In genomic region chr9:103013366-103013765, GRCm38 (mm10) we compare ENCODE assay signal across 9 mouse cellular contexts. TPM values are rescaled to one million over a fixed set of nuclear protein-coding genes. Genes with fewer than 3 reads are reported as not detected.
DNase-seq lines count a peak whose midpoint lies in the region; ATAC-seq and TF ChIP-seq lines count a peak whose summit lies in the region.
"Had no signal": no experiment of that assay in that cellular context is flagged by ENCODE, and none has a peak within 500 bp of the region (broad histone marks: within the 10 kb centered on the region; RNA-seq: fewer than 3 reads in every experiment).

No protein-coding gene starts in this region.

- no peak for TF ChIP-seq POLR2A in brain, embryonic 14.5 days (IDR thresholded peaks at IDR 0.05; ENCODE audit: borderline replicate concordance, extremely low read depth, insufficient read depth, insufficient read length, poor library complexity, severe bottlenecking)

- peaks cover 4% of the 10 kb centered on the region; the same call in 1 of the 2 replicates for H3K4me1 ChIP-seq in intestine, embryonic 14.5 days (replicated peaks; ENCODE audit: control insufficient read depth, insufficient read depth, low read length)
- no peaks in the 10 kb centered on the region; the same call in 1 of the 2 replicates for H3K4me1 ChIP-seq in intestine, embryonic 16.5 days (ENCODE audit: control insufficient read depth, insufficient read depth, low read length)
- no peaks in the 10 kb centered on the region for H3K4me1 ChIP-seq in ES-E14 (ENCODE audit: control insufficient read depth in 2 of 2, insufficient read depth in 2 of 2, low read length in 2 of 2, poor library complexity in 1 of 2)
- H3K4me1 ChIP-seq in neural tube, embryonic 11.5 days (ENCODE audit: control insufficient read depth, insufficient read depth, low read length), result peaks cover 3% of the 10 kb centered on the region; the same call in 1 of the 2 replicates

- in situ Hi-C loops in ES-E14 (cut with MboI; ENCODE audit: low sequenced_read_pairs in 2 of 2, unreplicated experiment in 2 of 2), result no loop called here

- peak; percentile 82 for DNase-seq in intestine, embryonic 14.5 days (ENCODE audit: low spot score)
- peak; percentile 66 for DNase-seq in ES-E14 (ENCODE audit: low read depth, low spot score)
- peak; percentile 58 for DNase-seq in brain, embryonic 14.5 days (ENCODE audit: low read depth)
- DNase-seq in frontal cortex, postnatal 36 days (ENCODE audit: low spot score in 2 of 2), result peak; percentile 21 to 46
- peak; percentile 11 to 18 for DNase-seq in left cerebral cortex, adult 8-10 months (ENCODE audit: low spot score in 2 of 2)
- DNase-seq in neural tube, embryonic 11.5 days (ENCODE audit: low spot score), result peak; percentile 65

- H3K4me3 ChIP-seq in intestine, embryonic 14.5 days (ENCODE audit: low read depth, low read length), result no peak overlapping the region
- H3K4me3 ChIP-seq in intestine, embryonic 16.5 days (ENCODE audit: low read length), result no peak overlapping the region
- no peak overlapping the region for H3K4me3 ChIP-seq in ES-E14 (ENCODE audit: insufficient read depth in 1 of 2, low read depth in 1 of 2, low read length in 2 of 2, poor library complexity in 1 of 2, severe bottlenecking in 1 of 2)
- H3K4me3 ChIP-seq in neural tube, embryonic 11.5 days (ENCODE audit: low read depth, low read length), result no peak overlapping the region
- H3K4me3 ChIP-seq: embryonic facial prominence, embryonic 12.5 days had no signal

- no peak overlapping the region for H3K27ac ChIP-seq in intestine, embryonic 14.5 days (ENCODE audit: low read depth)
- H3K27ac ChIP-seq in intestine, embryonic 16.5 days (ENCODE audit: low read length), result no peak overlapping the region
- H3K27ac ChIP-seq in ES-E14 (ENCODE audit: insufficient read depth, low read depth, low read length, poor library complexity, severe bottlenecking), result no peak overlapping the region
- H3K27ac ChIP-seq in neural tube, embryonic 11.5 days (ENCODE audit: low read depth, low read length), result no peak overlapping the region
- H3K27ac ChIP-seq: embryonic facial prominence, embryonic 12.5 days had no signal

- H3K27me3 ChIP-seq in intestine, embryonic 14.5 days (replicated peaks; ENCODE audit: control insufficient read depth, insufficient read depth, low read length), result no peaks in the 10 kb centered on the region
- H3K27me3 ChIP-seq in intestine, embryonic 16.5 days (replicated peaks; ENCODE audit: control insufficient read depth, insufficient read depth, low read length), result no peaks in the 10 kb centered on the region
- H3K27me3 ChIP-seq in neural tube, embryonic 11.5 days (ENCODE audit: control insufficient read depth, insufficient read depth, low read length), result peaks cover 5% of the 10 kb centered on the region; the same call in 1 of the 2 replicates

- H3K36me3 ChIP-seq in intestine, embryonic 14.5 days (ENCODE audit: control insufficient read depth, insufficient read depth, low read length), result no peaks in the 10 kb centered on the region
- H3K36me3 ChIP-seq in intestine, embryonic 16.5 days (ENCODE audit: control insufficient read depth, insufficient read depth, low read length), result no peaks in the 10 kb centered on the region
- H3K36me3 ChIP-seq in ES-E14 (ENCODE audit: control insufficient read depth, insufficient read depth, low read length, poor library complexity, severe bottlenecking), result no peaks in the 10 kb centered on the region
- H3K36me3 ChIP-seq in neural tube, embryonic 11.5 days (ENCODE audit: control insufficient read depth, insufficient read depth, low read length), result no peaks in the 10 kb centered on the region
- H3K36me3 ChIP-seq: embryonic facial prominence, embryonic 12.5 days had no signal

- no peak overlapping the region for H3K4me2 ChIP-seq in intestine, embryonic 14.5 days (ENCODE audit: low read length)
- no peak overlapping the region for H3K4me2 ChIP-seq in intestine, embryonic 16.5 days (ENCODE audit: low read depth, low read length)
- H3K4me2 ChIP-seq in neural tube, embryonic 11.5 days (ENCODE audit: low read depth), result no peak overlapping the region
- H3K4me2 ChIP-seq: embryonic facial prominence, embryonic 12.5 days had no signal

- peak; percentile 67 for TF ChIP-seq CTCF in brain, embryonic 14.5 days (IDR thresholded peaks at IDR 0.05; ENCODE audit: borderline replicate concordance, extremely low read depth, insufficient read depth, insufficient read length)

- no peaks in the 10 kb centered on the region for H3K9me3 ChIP-seq in intestine, embryonic 14.5 days (ENCODE audit: control insufficient read depth, low read length)
- no peaks in the 10 kb centered on the region for H3K9me3 ChIP-seq in intestine, embryonic 16.5 days (ENCODE audit: control insufficient read depth, low read length)
- no peaks in the 10 kb centered on the region for H3K9me3 ChIP-seq in ES-E14 (ENCODE audit: control insufficient read depth, insufficient read depth, low read depth, low read length)
- no peaks in the 10 kb centered on the region for H3K9me3 ChIP-seq in neural tube, embryonic 11.5 days (ENCODE audit: control insufficient read depth, low read length)
- H3K9me3 ChIP-seq: embryonic facial prominence, embryonic 12.5 days had no signal

- H3K9ac ChIP-seq in intestine, embryonic 14.5 days (ENCODE audit: low read length), result no peak overlapping the region
- H3K9ac ChIP-seq in intestine, embryonic 16.5 days (ENCODE audit: low read depth, low read length), result no peak overlapping the region
- no peak overlapping the region for H3K9ac ChIP-seq in ES-E14 (ENCODE audit: insufficient read depth, low read depth, low read length, poor library complexity, severe bottlenecking)
- no peak overlapping the region for H3K9ac ChIP-seq in neural tube, embryonic 11.5 days (ENCODE audit: low read length)
- H3K9ac ChIP-seq: embryonic facial prominence, embryonic 12.5 days had no signal

- 17% methylated on average over 5 of the region's 5 CpGs for WGBS in intestine, embryonic 14.5 days
- WGBS in intestine, embryonic 16.5 days, result 15% methylated on average over 5 of the region's 5 CpGs
- 18% methylated on average over 5 of the region's 5 CpGs for WGBS in neural tube, embryonic 11.5 days

- ATAC-seq in intestine, embryonic 14.5 days (replicated peaks; ENCODE audit: low FRiP score, low TSS enrichment, low read depth), result no peak
- no peak for ATAC-seq in intestine, embryonic 16.5 days
- ATAC-seq in neural tube, embryonic 11.5 days (ENCODE audit: insufficient read depth, low FRiP score, low TSS enrichment), result no peak
- no peak for ATAC-seq in erythroid progenitor cell, adult 5-6 weeks (replicated peaks; ENCODE audit: low FRiP score, poor library complexity, severe bottlenecking)

TF ChIP-seq in ES-E14, 5 proteins besides CTCF, POLR2A, EP300 and RAD21:
- TF ChIP-seq ZNF384 (IDR thresholded peaks at IDR 0.05; ENCODE audit: low read depth, low read length) (no peak), HCFC1 (IDR thresholded peaks at IDR 0.05; ENCODE audit: borderline replicate concordance, insufficient read depth, low read length) (no peak), CHD2 (IDR thresholded peaks at IDR 0.05; ENCODE audit: low read depth, low read length) (no peak), MAFK (IDR thresholded peaks at IDR 0.05; ENCODE audit: insufficient read depth, low read depth, low read length) (no peak), ZC3H11A (IDR thresholded peaks at IDR 0.05; ENCODE audit: borderline replicate concordance, low read depth, low read length) (no peak)

RNA-seq across cellular contexts. Expression of gene Slco2a1, which starts 24.9 kb away (rescaled TPM):
- polyA plus RNA-seq in intestine, embryonic 14.5 days (2014; fragmentation: Nextera tagmentation; extraction: Ambion mirVana), result 5.5 and 7.0 TPM in 2 replicates
- polyA plus RNA-seq in intestine, embryonic 16.5 days (2015; fragmentation: Nextera tagmentation; extraction: Ambion mirVana), result 15.2 and 18.8 TPM in 2 replicates
- 1.1 and 2.2 TPM in 2 replicates for total RNA-seq in ES-E14 (2012; rRNA removed)
- 1.2 and 1.9 TPM in 2 replicates for polyA plus RNA-seq in brain, embryonic 14.5 days (2012; rRNA removed)
- total RNA-seq in left cerebral cortex, adult 8-10 months (2022), result under 1 TPM; 0.72 to 0.98 (median 0.85) TPM
- polyA plus RNA-seq in neural tube, embryonic 11.5 days (2014; fragmentation: Nextera tagmentation; extraction: Ambion mirVana), result 0.29 and 0.73 TPM in 2 replicates
- 0.42 TPM in 1 of 2 replicates, not detected in the other for total RNA-seq in erythroid progenitor cell, adult 5-6 weeks (2015; ENCODE audit: low replicate concordance)
- 0.13 TPM in 1 of 2 replicates, not detected in the other for total RNA-seq in erythroid progenitor cell, adult 5-6 weeks (2017; ENCODE audit: low replicate concordance)

Comparison
In these comparisons a context has a peak if more than half of its experiments do, and no peak if none do; other contexts are left out.
1. DNase-seq: peak in every context shown above with its lines; median percentile 82 in intestine, embryonic 14.5 days; 66 in ES-E14; 65 in neural tube, embryonic 11.5 days; 58 in brain, embryonic 14.5 days; 34 in frontal cortex, postnatal 36 days; 14 in left cerebral cortex, adult 8-10 months.